Mouse (Mus musculus) gastrocnemius, postnatal 4 days (tissue): ENCODE measurements around the gene Foxj1. TPM values are rescaled to one million over a fixed set of nuclear protein-coding genes. Genes with fewer than 3 reads are reported as not detected.
A peak's percentile ranks its signal among the peaks of the same experiment; 100 is the strongest.
"Not testable (repeated sequence)": the region's sequence is repeated elsewhere in the genome, so short reads cannot be mapped to it uniquely, and the experiment has no call there.

Source experiments
- DNase-seq, 2 experiments: peaks; one replicate each; pipeline ENCODE4 v3.0.0; 2021 to 2022; ENCODE audit warnings: low spot score in 2 of 2, mixed read lengths in 2 of 2
- long read RNA-seq, 2 experiments: library from polyadenylated mRNA; stranded (forward); transcript quantifications; one replicate each; pipeline ENCODE4 v2.0.0; 2021
- total RNA-seq, 2 experiments: library from RNA; stranded (reverse); gene quantifications; 2 replicates each; pipeline ENCODE4 v1.2.3; 2021

Gene Foxj1
- total RNA-seq = under 1 TPM; 0.29 to 0.31 TPM
- long read RNA-seq, experiment 1 = 0 reads
- long read RNA-seq, experiment 2 = 0 reads

GRCm38 (mm10) chr11:116335244-116336036 lies at the start of gene Foxj1:
Gene Foxj1 (minus strand): TSS chr11:116335399.
- DNase-seq = peak; percentile 91 to 94

- no peak for DNase-seq
Observed at GRCm38 (mm10) chr11:116384171-116384570, 49.0 kb upstream of the Foxj1 start.

GRCm38 (mm10) chr11:116383070-116383469 lies 47.9 kb upstream of the Foxj1 start:
- DNase-seq = not testable (repeated sequence)

DNA sequence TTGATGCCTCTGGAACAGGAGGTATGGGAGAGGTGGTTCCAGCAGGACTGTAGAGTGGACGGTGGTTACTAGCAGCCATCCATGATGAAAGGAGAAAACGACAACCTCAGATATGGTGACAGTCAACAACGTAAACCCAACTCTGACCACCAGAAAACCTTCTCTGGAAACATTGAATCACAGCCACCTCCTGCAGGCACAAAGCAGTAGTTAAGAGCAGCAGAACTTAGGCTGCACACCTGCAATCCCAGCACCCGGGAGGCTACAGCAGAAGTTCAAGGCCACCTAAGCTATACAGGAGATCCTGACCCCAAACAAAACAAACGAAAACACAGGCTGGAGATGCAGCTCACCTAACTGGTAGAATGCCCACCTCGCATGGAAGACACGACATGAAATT lies 45.6 kb upstream of the Foxj1 start:
- no peak for DNase-seq

DNA sequence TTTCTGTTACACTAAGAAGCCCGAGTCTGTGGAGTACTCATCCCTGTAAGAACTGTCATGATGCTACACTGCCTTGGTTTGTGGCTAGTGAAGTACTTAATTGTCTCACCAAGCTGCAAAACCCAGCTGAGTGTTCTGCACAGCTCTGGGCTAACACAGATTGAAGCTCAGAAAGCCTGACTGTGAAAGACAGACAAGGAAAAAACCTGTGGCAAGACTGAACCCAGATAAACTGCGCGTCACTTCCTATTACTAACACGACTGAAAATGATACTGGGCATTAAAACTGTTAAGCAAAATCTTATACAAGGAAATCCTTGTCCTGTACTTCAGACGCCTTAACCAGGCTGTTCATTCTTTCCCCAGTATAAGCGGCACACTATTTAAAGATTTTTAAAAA lies 44.3 kb upstream of the Foxj1 start:
- DNase-seq = no peak

- DNase-seq = no peak
Observed at GRCm38 (mm10) chr11:116376945-116377661, 41.9 kb upstream of the Foxj1 start.

DNA sequence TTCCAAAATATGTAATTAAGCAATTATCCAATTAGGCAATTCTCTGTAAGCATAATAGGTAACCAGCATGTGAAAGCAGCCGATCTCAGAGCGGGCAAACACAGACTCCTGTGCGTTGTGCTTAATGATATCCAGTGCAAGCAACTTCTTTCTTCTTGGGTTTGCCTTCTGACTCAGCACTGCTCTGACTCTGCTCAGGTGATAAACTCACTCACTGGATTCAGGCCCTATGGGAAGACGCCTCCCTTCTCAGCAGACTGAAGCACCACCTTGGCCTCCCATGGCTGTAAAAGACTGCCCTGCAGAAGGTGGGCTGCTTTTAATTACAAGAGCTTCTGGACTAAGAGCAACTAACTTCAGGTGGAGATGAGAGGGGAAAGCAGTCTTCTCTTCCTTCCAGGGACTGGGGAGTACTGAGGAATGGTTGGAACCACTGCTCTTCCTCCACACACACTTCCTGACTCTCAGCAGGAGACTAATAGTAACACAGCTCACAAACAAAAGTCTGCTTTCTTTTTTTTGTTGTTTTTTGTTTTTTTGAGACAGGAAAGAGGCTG lies 36.8 kb upstream of the Foxj1 start:
- DNase-seq = no peak

GRCm38 (mm10) chr11:116369633-116370032 lies 34.4 kb upstream of the Foxj1 start:
- no peak for DNase-seq

GRCm38 (mm10) chr11:116369051-116369450 lies 33.9 kb upstream of the Foxj1 start:
- no peak for DNase-seq

- DNase-seq = peak; percentile 66 to 83
Observed at GRCm38 (mm10) chr11:116368116-116368515, 32.9 kb upstream of the Foxj1 start.

DNA sequence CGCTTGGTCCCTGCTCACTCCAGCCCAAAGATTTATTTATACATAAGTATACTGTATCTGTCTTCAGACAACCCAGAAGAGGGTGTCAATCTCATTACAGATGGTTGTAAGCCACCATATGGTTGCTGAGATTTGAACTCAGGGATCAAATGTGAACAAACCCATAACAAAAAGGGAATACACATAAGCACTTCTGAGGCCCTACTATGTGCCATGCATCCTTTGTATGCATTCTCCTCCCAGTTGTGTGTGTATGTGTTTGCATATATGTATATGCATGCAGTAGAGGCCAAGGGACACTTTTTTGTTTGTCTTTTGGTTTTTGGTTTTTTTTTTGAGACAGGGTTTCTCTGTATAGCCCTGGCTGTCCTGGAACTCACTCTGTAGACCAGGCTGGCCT lies 31.4 kb upstream of the Foxj1 start:
- DNase-seq = no peak

- DNase-seq = no peak
Observed at GRCm38 (mm10) chr11:116366124-116366523, 30.9 kb upstream of the Foxj1 start.

DNA sequence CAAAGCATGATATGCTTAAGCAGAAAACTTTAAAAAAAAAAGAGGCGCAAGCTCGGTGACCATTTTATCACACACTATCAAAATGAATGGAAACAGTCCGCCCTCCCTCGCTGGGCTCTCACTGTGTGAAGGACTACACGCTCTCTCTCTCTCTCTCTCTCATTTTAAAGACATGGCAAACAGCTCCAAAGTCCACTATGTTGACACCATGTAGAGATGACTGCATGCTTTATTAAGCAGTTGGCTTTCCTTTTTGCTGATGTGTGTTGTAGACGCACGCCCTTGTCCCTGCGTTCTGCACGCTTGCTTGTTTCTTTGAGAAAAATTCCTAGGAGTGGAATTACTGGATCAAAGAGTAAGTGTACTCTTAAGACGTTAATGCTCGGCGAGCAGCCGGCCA lies 30.2 kb upstream of the Foxj1 start:
- DNase-seq = no peak

DNA sequence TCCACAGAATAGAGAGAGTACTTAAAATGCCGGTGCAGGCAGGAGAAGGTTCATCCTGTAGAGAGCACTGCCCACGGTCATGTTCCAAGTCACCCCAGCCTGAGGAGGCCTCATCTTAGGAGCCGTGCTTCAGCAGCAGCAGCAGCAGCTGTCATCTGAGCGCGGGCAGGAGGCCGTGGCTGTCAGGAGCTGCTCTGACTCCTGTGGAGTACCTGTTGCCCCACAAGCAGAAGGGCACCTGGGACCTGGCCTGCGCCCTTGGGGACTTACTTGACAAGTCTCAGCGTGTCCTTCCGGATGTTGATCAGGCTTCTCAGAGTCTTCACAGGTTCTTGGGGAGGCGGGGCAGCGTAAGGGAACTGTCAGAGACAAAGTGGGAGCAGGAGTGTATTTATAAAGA lies 26.8 kb upstream of the Foxj1 start:
- no peak for DNase-seq

DNA sequence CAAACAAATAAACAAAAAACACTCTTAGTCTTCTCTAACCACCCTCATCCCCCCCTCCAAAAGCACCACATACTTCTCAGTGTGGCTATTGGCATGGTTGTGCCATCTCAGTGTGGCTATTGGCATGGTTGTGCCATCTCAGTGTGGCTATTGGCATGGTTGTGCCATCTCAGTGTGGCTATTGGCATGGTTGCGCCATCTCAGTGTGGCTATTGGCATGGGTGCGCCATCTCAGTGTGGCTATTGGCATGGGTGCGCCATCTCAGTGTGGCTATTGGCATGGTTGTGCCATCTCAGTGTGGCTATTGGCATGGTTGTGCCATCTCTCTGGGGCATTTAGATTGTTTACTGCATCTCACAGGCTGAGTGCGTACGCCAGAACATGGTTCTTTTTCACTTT lies 25.7 kb upstream of the Foxj1 start:
- DNase-seq = not testable (repeated sequence)

DNA sequence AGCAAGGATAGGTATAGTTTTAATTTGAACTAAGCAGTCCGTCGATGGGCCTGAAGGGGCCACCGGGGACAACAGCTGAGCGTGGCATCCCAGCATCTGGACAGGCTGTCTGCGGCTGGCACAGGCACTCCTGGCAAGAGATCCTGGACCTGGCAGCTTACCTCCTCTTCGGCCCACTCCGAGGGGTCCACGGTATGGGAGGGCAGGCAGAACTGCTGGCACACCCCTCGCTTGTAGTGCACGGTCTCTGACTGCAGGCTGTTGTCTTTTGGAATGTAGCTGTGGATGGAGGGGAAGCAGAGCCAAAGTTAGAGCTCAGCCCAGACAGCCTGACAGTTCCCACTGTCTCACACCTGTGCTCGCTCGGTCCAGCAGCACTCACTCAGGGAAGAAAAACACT lies 24.5 kb upstream of the Foxj1 start:
- DNase-seq = peak in 1 of 2 experiments; percentile 45

- DNase-seq = no peak
Observed at GRCm38 (mm10) chr11:116358926-116359637, 23.9 kb upstream of the Foxj1 start.

- no peak for DNase-seq
Observed at GRCm38 (mm10) chr11:116354521-116354920, 19.3 kb upstream of the Foxj1 start.

- no peak for DNase-seq
Observed at GRCm38 (mm10) chr11:116353535-116353934, 18.3 kb upstream of the Foxj1 start.

DNA sequence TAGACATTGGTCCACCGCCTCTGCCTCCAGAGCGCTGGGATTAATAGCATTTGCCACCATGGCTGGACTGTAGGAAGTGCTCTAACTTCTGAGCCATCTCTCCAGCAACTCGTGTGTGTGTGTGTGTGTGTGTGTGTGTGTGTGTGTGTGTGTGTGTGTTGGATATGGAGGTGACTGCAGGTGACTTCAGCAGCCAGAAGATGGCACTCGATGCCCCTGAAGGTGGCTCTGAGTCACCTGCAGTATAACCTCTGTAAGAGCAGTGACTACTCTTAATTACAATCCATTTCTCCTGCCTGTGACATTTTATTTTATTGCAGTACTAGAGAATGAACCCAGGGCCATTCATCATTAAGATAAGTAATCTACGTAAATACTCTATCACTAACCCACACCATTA lies 16.1 kb upstream of the Foxj1 start:
- DNase-seq = no peak

DNA sequence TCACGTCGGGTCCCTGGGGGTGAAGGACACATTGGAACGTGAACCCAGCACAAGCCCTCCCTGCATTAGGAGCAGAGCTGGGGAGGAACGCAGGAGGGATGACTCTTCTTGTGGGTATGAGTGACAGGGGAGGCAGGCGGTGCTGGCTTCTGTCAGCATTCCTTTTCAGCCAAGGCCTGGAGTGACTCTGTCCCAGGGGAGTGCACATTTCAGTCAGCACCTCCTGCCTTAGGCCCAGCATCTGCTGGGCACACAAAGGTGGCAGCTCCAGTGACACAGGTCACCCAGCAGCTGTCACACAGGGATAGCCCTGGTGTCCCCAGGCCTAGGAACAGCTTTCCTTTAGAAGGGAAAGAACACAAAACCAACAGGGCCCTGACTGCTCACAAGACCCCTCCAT lies 12.8 kb upstream of the Foxj1 start:
- DNase-seq = no peak

- DNase-seq = no peak
Observed at GRCm38 (mm10) chr11:116347012-116347411, 11.8 kb upstream of the Foxj1 start.
